Mouse (Mus musculus): Measurements from ENCODE around the gene Naa35.

DNA sequence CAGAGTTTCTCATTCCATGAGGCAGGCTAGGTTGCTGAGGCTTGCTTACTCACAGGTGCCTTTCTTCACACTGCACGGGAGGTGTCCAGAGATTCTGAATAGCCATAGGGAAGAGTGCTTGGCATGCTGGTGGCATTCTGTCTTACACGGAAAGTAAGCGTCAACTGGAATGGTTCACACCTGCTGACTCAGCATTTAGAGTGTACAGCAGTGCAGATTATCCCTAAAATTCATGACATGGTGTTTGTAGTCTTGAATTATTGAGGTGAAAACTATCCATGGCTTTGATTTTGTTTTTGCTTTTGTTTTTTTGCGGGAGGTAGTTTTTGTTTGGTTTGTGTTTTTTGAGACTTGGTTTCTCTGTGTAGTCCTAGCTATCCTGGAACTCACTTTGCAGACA is 24.8 kb downstream of the Naa35 start:
- TF ChIP-seq CTCF (IDR thresholded peaks at IDR 0.05; ENCODE audit: extremely low read depth, insufficient read depth, low read length) = no peak
- TF ChIP-seq POLR2A (IDR thresholded peaks at IDR 0.05; ENCODE audit: extremely low read depth, insufficient read depth, low read length) = no peak
